Mouse (Mus musculus): ENCODE data around the gene Sos1. TPM values are rescaled to one million over a fixed set of nuclear protein-coding genes. Genes with fewer than 3 reads are reported as not detected.
"Not testable (repeated sequence)": the region's sequence is repeated elsewhere in the genome, so short reads cannot be mapped to it uniquely, and the experiment has no call there.

The Sos1 gene
- polyA plus RNA-seq, 1 experiment from 2014 or later, result 6.5 TPM

- Histone ChIP-seq H3K9ac (replicated peaks) (no peak overlapping the region), H3K27ac (no peak overlapping the region), H3K9me3 (no peaks in the 10 kb centered on the region), H3K4me2 (no peak overlapping the region), H3K4me1 (replicated peaks) (no peaks in the 10 kb centered on the region), H3K36me3 (peaks cover 70% of the 10 kb centered on the region), H3K27me3 (no peaks in the 10 kb centered on the region), H3K4me3 (replicated peaks) (no peak overlapping the region)
- WGBS, result 88% methylated on average over 10 of the region's 10 CpGs
- no peak for ATAC-seq (ENCODE audit: insufficient number of reproducible peaks, insufficient read depth, low FRiP score, low TSS enrichment, low read depth)
These were observed 61.6 kb downstream of the Sos1 start for GRCm38 (mm10) chr17:80418572-80419210.

GRCm38 (mm10) chr17:80411182-80411581 lies 69.1 kb downstream of the Sos1 start:
- no peaks in the 10 kb centered on the region for H3K27me3 ChIP-seq
- H3K4me2 ChIP-seq, result no peak overlapping the region
- ATAC-seq (ENCODE audit: insufficient number of reproducible peaks, insufficient read depth, low FRiP score, low TSS enrichment, low read depth), result no peak
- H3K27ac ChIP-seq, result no peak overlapping the region
- no peak overlapping the region for H3K9ac ChIP-seq (replicated peaks)
- H3K4me1 ChIP-seq (replicated peaks), result no peaks in the 10 kb centered on the region
- no peak overlapping the region for H3K4me3 ChIP-seq (replicated peaks)
- no peaks in the 10 kb centered on the region for H3K9me3 ChIP-seq
- H3K36me3 ChIP-seq, result peaks cover 84% of the 10 kb centered on the region
- 75% methylated on average over 1 of the region's 1 CpGs for WGBS

DNA sequence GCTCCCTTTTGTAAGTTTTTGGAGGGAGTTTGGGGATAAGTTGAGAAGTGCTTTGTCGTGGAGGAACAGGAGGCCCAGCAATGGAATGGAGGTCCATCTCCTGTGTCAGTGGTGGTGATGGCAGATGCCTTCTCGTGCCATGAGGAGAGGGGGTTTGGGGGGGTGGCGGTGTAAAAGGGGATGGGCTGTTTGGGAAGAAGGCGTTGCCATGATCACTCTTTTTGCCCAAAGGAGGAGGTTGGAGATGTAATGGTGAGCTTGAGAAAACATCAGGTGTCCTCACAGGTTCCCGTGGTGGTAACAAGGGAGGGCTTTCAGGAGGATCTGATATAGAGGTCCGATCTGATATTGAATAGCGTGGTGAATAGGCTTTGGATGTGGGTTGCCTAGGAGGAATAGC lies 82.0 kb downstream of the Sos1 start:
- H3K9ac ChIP-seq (replicated peaks), result no peak overlapping the region
- ATAC-seq (ENCODE audit: insufficient number of reproducible peaks, insufficient read depth, low FRiP score, low TSS enrichment, low read depth), result no peak
- H3K27me3 ChIP-seq, result no peaks in the 10 kb centered on the region
- no peaks in the 10 kb centered on the region for H3K4me1 ChIP-seq (replicated peaks)
- H3K9me3 ChIP-seq, result no peaks in the 10 kb centered on the region
- WGBS, result 90% methylated on average over 7 of the region's 7 CpGs
- H3K27ac ChIP-seq, result no peak overlapping the region
- no peak overlapping the region for H3K4me3 ChIP-seq (replicated peaks)
- no peak overlapping the region for H3K4me2 ChIP-seq
- peaks cover 52% of the 10 kb centered on the region for H3K36me3 ChIP-seq

DNA sequence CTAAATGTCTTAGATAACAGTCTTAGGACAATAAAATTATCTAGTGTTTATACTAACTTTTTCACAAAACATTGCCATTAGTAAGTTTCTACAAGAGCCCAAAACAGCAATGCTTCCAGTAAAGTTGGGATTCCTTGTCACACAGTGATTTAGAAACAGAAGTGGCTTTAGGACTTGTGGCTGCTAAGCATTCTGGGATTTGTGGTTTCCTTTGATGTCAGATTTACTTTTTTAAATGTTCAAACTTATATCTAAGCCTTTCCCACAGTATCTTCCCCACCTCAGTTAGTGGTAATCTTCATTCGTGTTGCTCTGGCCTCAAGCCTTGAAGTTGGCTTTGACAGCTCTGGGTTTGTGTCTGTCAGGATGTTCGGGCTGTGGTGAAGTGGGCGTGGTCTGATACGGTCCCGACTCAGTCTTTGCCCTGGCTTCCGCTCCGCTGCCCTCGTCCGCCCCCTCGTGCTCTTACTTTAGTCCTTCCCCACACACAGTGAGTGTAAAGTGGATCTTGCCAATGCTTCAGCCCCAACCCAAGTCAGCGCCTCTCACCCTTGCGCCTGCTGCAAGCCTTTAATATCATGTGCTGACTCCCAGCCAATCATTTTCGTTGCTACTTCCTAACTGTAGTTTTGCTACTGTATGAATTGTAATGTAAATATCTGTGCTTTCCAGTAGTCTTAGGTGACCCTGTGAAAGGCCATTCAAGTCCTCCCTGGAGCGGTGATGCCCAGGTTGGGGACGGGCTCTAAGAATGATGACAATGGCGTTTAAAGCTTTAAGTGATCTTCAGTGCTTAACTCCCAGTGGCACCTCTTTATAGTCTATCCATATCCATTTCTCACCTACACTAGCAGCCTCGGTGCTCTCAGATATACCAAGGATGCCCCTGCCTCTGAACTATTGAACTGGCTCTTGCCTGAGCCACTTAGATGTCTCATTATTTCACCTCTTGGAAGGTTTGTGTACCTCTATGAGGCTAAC lies 88.5 kb downstream of the Sos1 start:
- no peaks in the 10 kb centered on the region; the same call in 1 of the 2 replicates for H3K27me3 ChIP-seq
- 0 out of 2 replicates have a peak, but pooled peaks cover 4% of the 10 kb centered on the region for H3K36me3 ChIP-seq
- H3K9ac ChIP-seq (replicated peaks), result 0 out of 2 replicates have a peak overlapping the region, but pooled peaks have one; percentile 45
- peak overlapping the region; percentile 43 for H3K4me3 ChIP-seq (replicated peaks)
- no peak overlapping the region for H3K27ac ChIP-seq
- ATAC-seq (ENCODE audit: insufficient number of reproducible peaks, insufficient read depth, low FRiP score, low TSS enrichment, low read depth), result peak; percentile 87
- no peaks in the 10 kb centered on the region; the same call in 1 of the 2 replicates for H3K4me1 ChIP-seq (replicated peaks)
- H3K9me3 ChIP-seq, result no peaks in the 10 kb centered on the region
- 14% methylated on average over 17 of the region's 17 CpGs for WGBS
- peak overlapping the region; percentile 63 for H3K4me2 ChIP-seq

DNA sequence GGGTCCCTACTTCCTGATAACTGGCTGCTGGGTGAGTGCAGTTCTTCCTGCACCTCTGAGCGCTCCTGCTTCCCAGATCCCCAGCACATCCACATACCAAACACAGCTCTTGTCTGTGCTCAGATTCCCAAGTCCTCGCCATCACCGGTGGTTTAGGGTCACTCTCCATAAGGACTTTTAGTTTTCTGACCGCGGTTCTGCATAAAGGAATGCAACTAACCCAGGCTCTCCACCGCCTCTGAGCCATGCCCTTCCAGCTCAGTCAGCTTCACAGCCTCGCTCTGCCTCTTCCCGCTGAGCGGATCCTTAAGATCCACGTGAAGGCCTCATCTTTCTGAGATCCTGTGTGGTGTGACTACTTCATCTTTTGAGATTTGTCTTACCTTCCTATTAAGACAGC lies 90.2 kb downstream of the Sos1 start:
- Histone ChIP-seq H3K4me2 (no peak overlapping the region), H3K36me3 (no peaks in the 10 kb centered on the region), H3K4me3 (replicated peaks) (no peak overlapping the region), H3K4me1 (replicated peaks) (no peaks in the 10 kb centered on the region; the same call in 1 of the 2 replicates), H3K9me3 (no peaks in the 10 kb centered on the region), H3K27me3 (no peaks in the 10 kb centered on the region; the same call in 1 of the 2 replicates), H3K9ac (replicated peaks) (no peak overlapping the region), H3K27ac (no peak overlapping the region)
- no peak for ATAC-seq (ENCODE audit: insufficient number of reproducible peaks, insufficient read depth, low FRiP score, low TSS enrichment, low read depth)
- WGBS, result 68% methylated on average over 10 of the region's 10 CpGs

DNA sequence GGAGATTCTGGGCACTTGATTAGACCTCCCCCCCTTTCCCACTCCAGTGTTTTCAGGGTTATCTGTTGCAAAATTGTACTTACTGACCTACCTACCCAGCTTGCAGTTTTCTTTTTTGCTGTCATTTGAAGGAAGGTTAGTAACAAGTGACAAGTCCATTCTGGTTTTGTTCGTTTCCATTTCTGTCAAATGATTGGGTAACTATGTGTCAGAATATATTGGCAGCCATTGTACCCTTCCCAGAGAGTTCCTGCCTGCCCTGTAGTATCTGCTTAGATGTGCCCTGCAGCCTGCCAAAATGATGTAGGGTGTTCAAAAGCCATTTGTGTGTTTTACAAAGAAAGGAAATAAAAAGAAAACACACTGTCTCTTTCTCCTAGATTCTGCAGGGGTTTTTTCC lies 94.6 kb downstream of the Sos1 start:
- H3K36me3 ChIP-seq, result no peaks in the 10 kb centered on the region
- H3K9me3 ChIP-seq, result no peaks in the 10 kb centered on the region
- no peaks in the 10 kb centered on the region; the same call in 1 of the 2 replicates for H3K27me3 ChIP-seq
- no peak overlapping the region for H3K27ac ChIP-seq
- 66% methylated on average over 1 of the region's 1 CpGs for WGBS
- H3K4me2 ChIP-seq, result no peak overlapping the region
- no peak overlapping the region for H3K9ac ChIP-seq (replicated peaks)
- ATAC-seq (ENCODE audit: insufficient number of reproducible peaks, insufficient read depth, low FRiP score, low TSS enrichment, low read depth), result no peak
- H3K4me1 ChIP-seq (replicated peaks), result no peaks in the 10 kb centered on the region
- H3K4me3 ChIP-seq (replicated peaks), result no peak overlapping the region

DNA sequence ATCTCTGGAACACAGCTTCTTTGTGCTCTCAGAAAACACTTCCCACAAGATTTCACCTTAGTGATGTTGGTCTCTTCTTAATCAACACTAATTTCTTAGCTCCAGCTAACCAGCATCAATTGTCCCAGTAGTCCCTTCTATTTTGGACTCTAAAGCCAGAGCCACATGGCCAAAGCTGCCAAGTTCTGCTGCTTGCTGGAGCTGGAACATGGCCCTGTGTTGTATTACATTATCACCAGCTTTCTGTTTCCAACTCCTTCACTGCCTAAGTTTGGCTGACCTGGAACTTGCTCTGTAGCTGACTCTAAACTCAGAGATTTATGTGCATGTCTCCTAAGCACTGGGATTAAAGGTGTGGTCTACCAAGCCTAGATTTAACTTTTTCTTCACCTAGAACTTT lies 101.9 kb downstream of the Sos1 start:
- not testable (repeated sequence) for H3K27ac ChIP-seq; H3K4me3 ChIP-seq (replicated peaks); H3K27me3 ChIP-seq; H3K9ac ChIP-seq (replicated peaks); ATAC-seq (ENCODE audit: insufficient number of reproducible peaks, insufficient read depth, low FRiP score, low TSS enrichment, low read depth); H3K36me3 ChIP-seq; H3K4me1 ChIP-seq (replicated peaks); H3K9me3 ChIP-seq; H3K4me2 ChIP-seq

- Histone ChIP-seq H3K4me2 (peak overlapping the region; percentile 70), H3K27ac (no peak overlapping the region; the same call in 1 of the 2 replicates)
- ATAC-seq (ENCODE audit: insufficient number of reproducible peaks, insufficient read depth, low FRiP score, low TSS enrichment, low read depth), result peak; percentile 67
These were observed 106.5 kb downstream of the Sos1 start for GRCm38 (mm10) chr17:80373726-80374096.

DNA sequence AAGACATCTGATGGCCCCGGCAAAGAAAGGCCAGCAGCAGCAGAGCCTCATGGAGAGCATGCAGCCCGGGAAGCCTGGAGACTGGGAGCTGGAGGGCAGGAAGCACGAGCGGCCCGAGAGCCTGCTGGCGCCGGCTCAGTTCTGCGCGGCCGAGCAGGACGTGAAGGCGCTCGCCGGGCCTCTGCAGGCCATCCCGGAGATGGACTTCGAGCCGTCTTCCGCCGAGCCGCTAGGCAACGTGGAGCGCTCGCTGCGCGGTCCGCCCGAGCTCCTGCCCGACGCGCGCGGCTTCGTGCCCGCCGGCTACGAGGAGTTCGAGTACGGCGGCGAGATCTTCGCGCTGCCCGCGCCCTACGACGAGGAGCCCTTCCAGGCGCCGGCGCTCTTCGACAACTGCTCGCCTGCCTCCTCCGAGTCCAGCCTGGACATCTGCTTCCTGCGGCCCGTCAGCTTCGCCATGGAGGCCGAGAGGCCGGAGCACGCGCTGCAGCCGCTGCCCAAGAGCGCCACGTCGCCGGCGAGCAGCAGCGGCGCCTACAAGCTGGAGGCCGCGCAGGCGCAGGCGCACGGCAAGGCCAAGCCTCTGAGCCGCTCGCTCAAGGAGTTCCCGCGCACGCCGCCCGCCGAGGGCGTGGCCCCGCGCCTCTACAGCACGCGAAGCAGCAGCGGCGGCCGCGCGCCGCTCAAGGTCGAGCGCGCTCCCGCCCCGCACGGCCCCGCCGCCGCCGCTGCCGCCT lies 107.1 kb downstream of the Sos1 start, which contains the start of gene Gm10190:
Gene Gm10190 (minus strand): TSS at position 553 of the 737 bp plus-strand sequence.
- peaks cover 6% of the 10 kb centered on the region; the same call in 1 of the 2 replicates for H3K27me3 ChIP-seq
- H3K36me3 ChIP-seq, result no peaks in the 10 kb centered on the region
- H3K4me3 ChIP-seq (replicated peaks), result peak within 1 kb of the TSS; percentile 49
- WGBS, result 4% methylated on average over 102 of the region's 102 CpGs
- peak within 1 kb of the TSS; percentile 45 for H3K27ac ChIP-seq
- H3K9me3 ChIP-seq, result no peaks in the 10 kb centered on the region
- peak within 1 kb of the TSS; percentile 70 for H3K4me2 ChIP-seq
- H3K4me1 ChIP-seq (replicated peaks), result peaks cover 11% of the 10 kb centered on the region
- H3K9ac ChIP-seq (replicated peaks), result peak within 1 kb of the TSS; percentile 81
- peak; percentile 95 for ATAC-seq (ENCODE audit: insufficient number of reproducible peaks, insufficient read depth, low FRiP score, low TSS enrichment, low read depth)

More at GRCm38 (mm10) chr17:80373726-80374096, 106.5 kb downstream of the Sos1 start:
- peaks cover 11% of the 10 kb centered on the region for H3K4me1 ChIP-seq (replicated peaks)
- H3K9ac ChIP-seq (replicated peaks), result peak overlapping the region; percentile 81
- peaks cover 6% of the 10 kb centered on the region; the same call in 1 of the 2 replicates for H3K27me3 ChIP-seq
- H3K4me3 ChIP-seq (replicated peaks), result peak overlapping the region; percentile 49
- H3K36me3 ChIP-seq, result no peaks in the 10 kb centered on the region
- H3K9me3 ChIP-seq, result no peaks in the 10 kb centered on the region
- WGBS, result 19% methylated on average over 29 of the region's 29 CpGs

GRCm38 (mm10) chr17:80368606-80369005 lies 111.6 kb downstream of the Sos1 start:
- no peaks in the 10 kb centered on the region for H3K27me3 ChIP-seq
- no peak overlapping the region for H3K4me3 ChIP-seq (replicated peaks)
- peaks cover 8% of the 10 kb centered on the region for H3K4me1 ChIP-seq (replicated peaks)
- no peak for ATAC-seq (ENCODE audit: insufficient number of reproducible peaks, insufficient read depth, low FRiP score, low TSS enrichment, low read depth)
- no peaks in the 10 kb centered on the region for H3K9me3 ChIP-seq
- H3K9ac ChIP-seq (replicated peaks), result no peak overlapping the region
- 83% methylated on average over 9 of the region's 9 CpGs for WGBS
- no peak overlapping the region for H3K27ac ChIP-seq
- no peaks in the 10 kb centered on the region for H3K36me3 ChIP-seq
- no peak overlapping the region for H3K4me2 ChIP-seq

- WGBS, result 91% methylated on average over 5 of the region's 5 CpGs
- Histone ChIP-seq H3K4me3 (replicated peaks) (no peak overlapping the region), H3K9me3 (no peaks in the 10 kb centered on the region), H3K27me3 (no peaks in the 10 kb centered on the region), H3K36me3 (no peaks in the 10 kb centered on the region), H3K9ac (replicated peaks) (no peak overlapping the region), H3K4me1 (replicated peaks) (no peaks in the 10 kb centered on the region), H3K4me2 (no peak overlapping the region), H3K27ac (no peak overlapping the region)
- no peak for ATAC-seq (ENCODE audit: insufficient number of reproducible peaks, insufficient read depth, low FRiP score, low TSS enrichment, low read depth)
These were observed 113.0 kb downstream of the Sos1 start for GRCm38 (mm10) chr17:80367276-80367675.
